Comparison of ENCODE assay signal across 8 mouse cellular contexts in genomic region chr11:70233016-70233415, GRCm38 (mm10). TPM values are rescaled to one million over a fixed set of nuclear protein-coding genes. Genes with fewer than 3 reads are reported as not detected.
DNase-seq lines count a peak whose midpoint lies in the region; ATAC-seq and TF ChIP-seq lines count a peak whose summit lies in the region.

No protein-coding gene starts in this region.

- peak overlapping the region; percentile 82 for H3K4me2 ChIP-seq in heart, embryonic 12.5 days
- peak overlapping the region; percentile 52 for H3K4me2 ChIP-seq in midbrain, embryonic 13.5 days (replicated peaks)

- no peak overlapping the region for H3K27ac ChIP-seq in heart, embryonic 12.5 days (ENCODE audit: poor library complexity, severe bottlenecking)
- H3K27ac ChIP-seq in hindbrain, embryonic 10.5 days = peak overlapping the region; percentile 87
- H3K27ac ChIP-seq in midbrain, embryonic 13.5 days = no peak overlapping the region
- no peak overlapping the region for H3K27ac ChIP-seq in thymus, adult 2 months (ENCODE audit: control insufficient read depth, insufficient read depth, low read length)

- peaks cover 42% of the 10 kb centered on the region for H3K4me1 ChIP-seq in heart, embryonic 12.5 days (replicated peaks)
- H3K4me1 ChIP-seq in hindbrain, embryonic 10.5 days (replicated peaks) = peaks cover 82% of the 10 kb centered on the region
- peaks cover 47% of the 10 kb centered on the region for H3K4me1 ChIP-seq in midbrain, embryonic 13.5 days (replicated peaks)
- H3K4me1 ChIP-seq in thymus, adult 2 months (replicated peaks; ENCODE audit: control insufficient read depth, insufficient read depth, low read length) = peaks cover 25% of the 10 kb centered on the region

- WGBS in heart, embryonic 12.5 days = 39% methylated on average over 8 of the region's 8 CpGs
- 41% methylated on average over 8 of the region's 8 CpGs for WGBS in hindbrain, embryonic 10.5 days
- whole genome bisulfite sequencing in midbrain, embryonic 13.5 days = 47% methylated on average over 8 of the region's 8 CpGs
- 84% methylated on average over 8 of the region's 8 CpGs for WGBS in thymus, adult 2 months

- H3K36me3 ChIP-seq in heart, embryonic 12.5 days = peaks cover 18% of the 10 kb centered on the region
- H3K36me3 ChIP-seq in hindbrain, embryonic 10.5 days = peaks cover 24% of the 10 kb centered on the region
- H3K36me3 ChIP-seq in midbrain, embryonic 13.5 days = peaks cover 18% of the 10 kb centered on the region
- no peaks in the 10 kb centered on the region for H3K36me3 ChIP-seq in thymus, adult 2 months (ENCODE audit: control insufficient read depth, insufficient read depth, low read length)

- TF ChIP-seq CTCF in thymus, adult 2 months (IDR thresholded peaks at IDR 0.05; ENCODE audit: borderline replicate concordance, control insufficient read depth, extremely low read depth, insufficient read depth, low read length, poor library complexity) = no peak

- peak overlapping the region; percentile 53 for H3K4me3 ChIP-seq in heart, embryonic 12.5 days
- peak overlapping the region; percentile 51 for H3K4me3 ChIP-seq in hindbrain, embryonic 10.5 days
- peak overlapping the region; percentile 33; the same call in 1 of the 2 replicates for H3K4me3 ChIP-seq in midbrain, embryonic 13.5 days (replicated peaks)
- H3K4me3 ChIP-seq in thymus, adult 2 months (ENCODE audit: control insufficient read depth, insufficient read depth, low read length) = no peak overlapping the region

- H3K9me3 ChIP-seq in heart, embryonic 12.5 days (replicated peaks) = no peaks in the 10 kb centered on the region
- H3K9me3 ChIP-seq in hindbrain, embryonic 10.5 days = no peaks in the 10 kb centered on the region
- H3K9me3 ChIP-seq in midbrain, embryonic 13.5 days = no peaks in the 10 kb centered on the region

- H3K9ac ChIP-seq in heart, embryonic 12.5 days = peak overlapping the region; percentile 74
- peak overlapping the region; percentile 59 for H3K9ac ChIP-seq in midbrain, embryonic 13.5 days (replicated peaks)

- no peak for DNase-seq in heart, postnatal 4 days
- peak; percentile 61 for DNase-seq in cerebellum, adult 8-10 months
- DNase-seq in hindbrain, embryonic 10.5 days (ENCODE audit: low spot score) = no peak
- DNase-seq in thymus, adult 2 months = no peak
- no peak for DNase-seq in layer of hippocampus, postnatal 36 days
- DNase-seq in embryo, embryonic 9.5 days (ENCODE audit: extremely low spot score) = no peak

- TF ChIP-seq POLR2A in thymus, adult 2 months (IDR thresholded peaks at IDR 0.05; ENCODE audit: control insufficient read depth, extremely low read depth, insufficient read depth, low read length, poor library complexity) = no peak

- ATAC-seq in heart, embryonic 12.5 days (ENCODE audit: insufficient number of reproducible peaks, low FRiP score) = no peak
- ATAC-seq in midbrain, embryonic 13.5 days = no peak

- peaks cover 18% of the 10 kb centered on the region for H3K27me3 ChIP-seq in heart, embryonic 12.5 days (replicated peaks)
- peaks cover 50% of the 10 kb centered on the region for H3K27me3 ChIP-seq in hindbrain, embryonic 10.5 days (ENCODE audit: insufficient read depth, poor library complexity, severe bottlenecking)
- peaks cover 31% of the 10 kb centered on the region for H3K27me3 ChIP-seq in midbrain, embryonic 13.5 days
- H3K27me3 ChIP-seq in thymus, adult 2 months (ENCODE audit: control insufficient read depth, insufficient read depth, low read length) = peaks cover 6% of the 10 kb centered on the region; the same call in 1 of the 2 replicates

RNA-seq across cellular contexts. Expression of gene Bcl6b, which starts 3.4 kb away (rescaled TPM):
- polyA plus RNA-seq in heart, embryonic 12.5 days (2016; fragmentation: Nextera tagmentation; extraction: Ambion mirVana) = 17.6 and 19.6 TPM in 2 replicates
- 10 to 100 TPM; 47.0 to 53.6 TPM for total RNA-seq in heart, postnatal 4 days (2021)
- 5.5 and 5.6 TPM in 2 replicates for polyA plus RNA-seq in hindbrain, embryonic 10.5 days (2016; fragmentation: Nextera tagmentation; extraction: Ambion mirVana)
- 3.9 and 4.3 TPM in 2 replicates for polyA plus RNA-seq in midbrain, embryonic 13.5 days (2015; fragmentation: Nextera tagmentation; extraction: Ambion mirVana)
- polyA plus RNA-seq in thymus, adult 2 months (2012; rRNA removed) = 0.97 and 1.6 TPM in 2 replicates
- 1 to 10 TPM; 1.1 to 1.3 TPM for total RNA-seq in layer of hippocampus, postnatal 36 days (2021)

RNA-seq across cellular contexts. Expression of gene 0610010K14Rik, which starts 4.7 kb away (rescaled TPM):
- polyA plus RNA-seq in heart, embryonic 12.5 days (2016; fragmentation: Nextera tagmentation; extraction: Ambion mirVana) = 125 and 126 TPM in 2 replicates
- 10 to 100 TPM; 72.3 to 79.4 TPM for total RNA-seq in heart, postnatal 4 days (2021)
- polyA plus RNA-seq in hindbrain, embryonic 10.5 days (2016; fragmentation: Nextera tagmentation; extraction: Ambion mirVana) = 240 and 261 TPM in 2 replicates
- polyA plus RNA-seq in midbrain, embryonic 13.5 days (2015; fragmentation: Nextera tagmentation; extraction: Ambion mirVana) = 193 and 201 TPM in 2 replicates
- 150 and 153 TPM in 2 replicates for polyA plus RNA-seq in thymus, adult 2 months (2012; rRNA removed)
- 10 to 100 TPM; 41.4 to 45.6 TPM for total RNA-seq in layer of hippocampus, postnatal 36 days (2021)

RNA-seq across cellular contexts. Expression of gene Gm21988, which starts 6.6 kb away (rescaled TPM):
- 9.0 and 9.5 TPM in 2 replicates for polyA plus RNA-seq in heart, embryonic 12.5 days (2016; fragmentation: Nextera tagmentation; extraction: Ambion mirVana)
- total RNA-seq in heart, postnatal 4 days (2021) = 1 to 10 TPM; 2.4 to 2.6 TPM
- polyA plus RNA-seq in hindbrain, embryonic 10.5 days (2016; fragmentation: Nextera tagmentation; extraction: Ambion mirVana) = 10.0 and 14.5 TPM in 2 replicates
- 15.0 and 15.8 TPM in 2 replicates for polyA plus RNA-seq in midbrain, embryonic 13.5 days (2015; fragmentation: Nextera tagmentation; extraction: Ambion mirVana)
- 11.1 and 11.6 TPM in 2 replicates for polyA plus RNA-seq in thymus, adult 2 months (2012; rRNA removed)
- total RNA-seq in layer of hippocampus, postnatal 36 days (2021) = 1 to 10 TPM; 3.9 to 5.1 TPM

RNA-seq across cellular contexts. Expression of gene Rnasek, which starts 6.6 kb away (rescaled TPM):
- 204 and 207 TPM in 2 replicates for polyA plus RNA-seq in heart, embryonic 12.5 days (2016; fragmentation: Nextera tagmentation; extraction: Ambion mirVana)
- total RNA-seq in heart, postnatal 4 days (2021) = 10 to 100 TPM; 95.8 to 96.1 TPM
- 125 and 171 TPM in 2 replicates for polyA plus RNA-seq in hindbrain, embryonic 10.5 days (2016; fragmentation: Nextera tagmentation; extraction: Ambion mirVana)
- 289 and 304 TPM in 2 replicates for polyA plus RNA-seq in midbrain, embryonic 13.5 days (2015; fragmentation: Nextera tagmentation; extraction: Ambion mirVana)
- 173 and 186 TPM in 2 replicates for polyA plus RNA-seq in thymus, adult 2 months (2012; rRNA removed)
- total RNA-seq in layer of hippocampus, postnatal 36 days (2021) = 100 to 1,000 TPM; 242 to 288 TPM

RNA-seq across cellular contexts. Expression of gene Slc16a13, which starts 12.2 kb away (rescaled TPM):
- 7.7 and 9.1 TPM in 2 replicates for polyA plus RNA-seq in heart, embryonic 12.5 days (2016; fragmentation: Nextera tagmentation; extraction: Ambion mirVana)
- total RNA-seq in heart, postnatal 4 days (2021) = 1 to 10 TPM; 6.3 to 6.5 TPM
- 15.7 and 18.0 TPM in 2 replicates for polyA plus RNA-seq in hindbrain, embryonic 10.5 days (2016; fragmentation: Nextera tagmentation; extraction: Ambion mirVana)
- polyA plus RNA-seq in midbrain, embryonic 13.5 days (2015; fragmentation: Nextera tagmentation; extraction: Ambion mirVana) = 17.7 and 18.7 TPM in 2 replicates
- polyA plus RNA-seq in thymus, adult 2 months (2012; rRNA removed) = 2.9 and 6.1 TPM in 2 replicates
- 1 to 10 TPM; 6.9 to 9.4 TPM for total RNA-seq in layer of hippocampus, postnatal 36 days (2021)
